Mouse (Mus musculus) erythroblast, embryonic 14.5 days (primary cell): ENCODE measurements around the gene Nek6.

ENCODE experiments used
- GATA1 ChIP-seq: IDR thresholded peaks from 2 replicates; pipeline ENCODE4 v1.6.1; 2012; ENCODE audit warnings: low read length, inconsistent platforms, mixed read lengths
- TAL1 ChIP-seq: IDR thresholded peaks from 3 replicates; pipeline ENCODE4 v1.6.1; 2012; ENCODE audit warnings: low read length, inconsistent platforms, mixed read lengths

GRCm38 (mm10) chr2:38586733-38587132 is 75.3 kb downstream of the Nek6 start:
- TF ChIP-seq GATA1 (no peak), TAL1 (no peak)
